Mouse (Mus musculus): ENCODE measurements around the gene 6330409D20Rik.

GRCm38 (mm10) chr2:32761361-32761760 lies 20.5 kb upstream of the 6330409D20Rik start:
- TF ChIP-seq CTCF (conservative IDR thresholded peaks at IDR 0.05; ENCODE audit: low read length) = no peak
- no peak for TF ChIP-seq NANOG (IDR thresholded peaks at IDR 0.05; ENCODE audit: borderline replicate concordance, low read length)

Data from E14TG2a.4 (cell line).